Mouse (Mus musculus): Measurements from ENCODE around the gene Ugt1a1.
"Not testable (repeated sequence)": the region's sequence is repeated elsewhere in the genome, so short reads cannot be mapped to it uniquely, and the experiment has no call there.

The Ugt1a1 gene

GRCm38 (mm10) chr1:88211812-88212211, at the start of gene Ugt1a1:
Ugt1a1 (plus strand) TSS chr1:88211959.
- peak; percentile 4 for DNase-seq (ENCODE audit: extremely low read depth, insufficient read length, low spot score)

GRCm38 (mm10) chr1:88165711-88166110, 46.0 kb upstream of the Ugt1a1 start, which contains the start of gene Ugt1a5:
Ugt1a5 (plus strand) TSS chr1:88166012.
- no peak for DNase-seq (ENCODE audit: extremely low read depth, insufficient read length, low spot score)

DNA sequence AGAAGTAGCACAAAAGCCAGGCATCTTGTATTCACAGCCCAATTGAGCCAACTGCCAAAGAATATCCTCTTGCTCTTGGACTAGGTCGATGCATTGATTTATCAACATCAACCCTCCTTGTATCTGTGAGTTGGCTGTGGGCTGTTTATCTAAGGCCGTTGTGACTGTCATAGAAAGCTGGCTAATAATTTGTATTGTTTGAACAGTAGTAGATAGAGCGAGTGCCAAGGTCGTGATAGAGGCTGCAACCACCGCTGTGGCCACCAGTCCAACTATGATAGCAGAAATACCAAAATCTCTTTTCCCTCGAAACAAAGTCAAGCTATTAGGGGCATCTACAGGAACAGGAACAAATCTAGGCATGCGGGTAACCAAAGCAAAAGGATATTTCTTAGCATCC, 39.6 kb upstream of the Ugt1a1 start:
- DNase-seq (ENCODE audit: extremely low read depth, insufficient read length, low spot score): not testable (repeated sequence)

GRCm38 (mm10) chr1:88179657-88180056, 32.1 kb upstream of the Ugt1a1 start:
- no peak for DNase-seq (ENCODE audit: extremely low read depth, insufficient read length, low spot score)

- no peak for DNase-seq (ENCODE audit: extremely low read depth, insufficient read length, low spot score)
These were observed 25.3 kb upstream of the Ugt1a1 start for GRCm38 (mm10) chr1:88186325-88186935.

GRCm38 (mm10) chr1:88192136-88192535, 19.6 kb upstream of the Ugt1a1 start:
- DNase-seq (ENCODE audit: extremely low read depth, insufficient read length, low spot score): no peak

DNA sequence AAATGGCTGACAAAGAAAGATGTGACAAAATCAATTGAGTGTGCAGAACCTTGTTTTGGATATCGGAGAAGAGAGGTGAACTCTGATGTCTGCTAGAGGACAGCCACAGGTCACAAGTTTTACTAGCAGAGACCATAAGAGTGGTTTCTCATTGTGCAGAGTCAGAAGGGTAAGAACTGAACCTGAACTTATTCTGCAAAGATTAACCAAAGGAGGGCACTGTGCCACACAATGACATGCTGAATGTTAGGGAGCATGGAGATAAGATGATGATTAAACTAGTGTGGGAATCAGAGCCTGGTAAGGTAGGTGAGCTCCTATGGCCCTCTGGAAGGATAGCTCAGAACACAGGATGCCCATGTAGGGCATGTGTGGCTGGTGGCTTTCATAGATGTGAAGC, 16.1 kb upstream of the Ugt1a1 start:
- DNase-seq (ENCODE audit: extremely low read depth, insufficient read length, low spot score): no peak

DNA sequence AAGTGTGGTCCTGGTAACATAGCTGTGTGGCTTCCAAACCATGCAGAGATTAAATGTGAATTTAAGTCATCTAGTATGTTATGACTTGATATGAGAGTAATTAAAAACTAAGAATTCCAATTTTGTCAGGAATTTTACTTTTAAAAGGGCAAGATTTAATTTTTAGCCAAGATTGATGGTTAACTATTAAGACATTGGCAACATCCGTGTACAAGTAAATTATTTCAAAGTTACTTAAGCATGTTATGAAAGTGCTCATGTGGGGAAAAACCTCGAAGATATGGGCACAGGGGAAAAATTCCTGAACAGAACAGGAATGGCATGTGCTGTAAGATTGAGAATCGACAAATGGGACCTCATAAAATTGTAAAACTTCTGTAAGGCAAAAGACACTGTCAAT, 14.3 kb upstream of the Ugt1a1 start:
- DNase-seq (ENCODE audit: extremely low read depth, insufficient read length, low spot score): no peak

- DNase-seq (ENCODE audit: extremely low read depth, insufficient read length, low spot score): no peak
These were observed 11.8 kb upstream of the Ugt1a1 start for GRCm38 (mm10) chr1:88199996-88200395.

DNA sequence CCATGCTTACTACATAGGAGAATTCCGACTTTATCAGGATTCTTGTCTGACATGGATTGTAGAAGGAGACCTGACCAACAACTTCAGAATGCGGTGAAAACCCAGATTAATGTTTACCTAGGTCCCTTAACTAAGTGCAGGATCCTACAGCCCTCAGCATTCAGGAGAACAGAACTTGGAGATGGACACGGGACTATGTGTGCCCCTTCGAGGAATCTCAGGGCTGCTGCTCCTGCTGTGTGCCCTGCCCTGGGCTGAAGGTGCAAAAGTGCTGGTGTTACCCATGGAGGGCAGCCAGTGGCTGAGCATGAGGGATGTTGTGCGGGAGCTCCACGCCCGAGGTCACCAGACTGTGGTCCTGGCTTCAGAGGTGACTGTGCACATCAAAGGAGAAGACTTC, 11.3 kb upstream of the Ugt1a1 start, which contains the start of gene Ugt1a2:
Gene Ugt1a2, plus strand, starts transcription at position 146 of the 400 bp plus-strand sequence.
- DNase-seq (ENCODE audit: extremely low read depth, insufficient read length, low spot score): no peak

DNA sequence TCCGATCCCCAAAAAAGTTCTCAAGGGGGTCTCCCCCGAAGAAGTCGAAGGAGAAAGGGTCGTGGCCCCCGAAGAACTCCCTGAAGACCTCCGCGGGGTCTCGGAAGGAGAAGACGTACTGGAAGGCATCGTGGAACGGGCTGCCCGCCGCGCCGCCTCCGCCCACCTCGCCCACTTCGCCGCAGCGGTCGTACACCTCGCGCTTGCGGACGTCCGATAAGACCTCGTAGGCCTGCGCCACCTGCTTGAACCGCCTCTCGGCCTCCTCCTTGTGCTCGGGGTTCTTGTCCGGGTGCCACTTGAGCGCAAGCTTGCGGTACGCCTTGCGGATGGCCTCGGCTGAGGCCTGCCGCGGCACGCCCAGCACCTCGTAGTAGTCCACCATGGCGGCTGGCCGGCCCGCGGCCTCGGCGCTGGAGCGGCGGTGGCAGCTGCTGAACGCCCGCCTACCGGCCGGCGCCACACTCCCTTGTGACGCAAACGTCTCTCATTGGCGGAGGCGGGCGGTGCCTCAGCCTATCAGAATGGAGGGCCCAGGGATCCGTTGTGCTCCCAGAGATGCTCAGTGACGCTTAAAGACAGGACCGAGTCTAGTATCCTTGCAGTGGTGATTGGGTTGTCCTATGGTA, 6.4 kb upstream of the Ugt1a1 start, which contains the start of gene Dnajb3:
Gene Dnajb3, minus strand, starts transcription at position 489 of the 629 bp plus-strand sequence.
- DNase-seq (ENCODE audit: extremely low read depth, insufficient read length, low spot score): peak; percentile 13

- no peak for DNase-seq (ENCODE audit: extremely low read depth, insufficient read length, low spot score)
These were observed 4.8 kb upstream of the Ugt1a1 start for GRCm38 (mm10) chr1:88206843-88207479.

- DNase-seq (ENCODE audit: extremely low read depth, insufficient read length, low spot score): peak; percentile 10
These were observed 734 bp downstream of the Ugt1a1 start for GRCm38 (mm10) chr1:88212341-88213045.

- DNase-seq (ENCODE audit: extremely low read depth, insufficient read length, low spot score): peak; percentile 7
These were observed 1.3 kb downstream of the Ugt1a1 start for GRCm38 (mm10) chr1:88213061-88213460.

DNA sequence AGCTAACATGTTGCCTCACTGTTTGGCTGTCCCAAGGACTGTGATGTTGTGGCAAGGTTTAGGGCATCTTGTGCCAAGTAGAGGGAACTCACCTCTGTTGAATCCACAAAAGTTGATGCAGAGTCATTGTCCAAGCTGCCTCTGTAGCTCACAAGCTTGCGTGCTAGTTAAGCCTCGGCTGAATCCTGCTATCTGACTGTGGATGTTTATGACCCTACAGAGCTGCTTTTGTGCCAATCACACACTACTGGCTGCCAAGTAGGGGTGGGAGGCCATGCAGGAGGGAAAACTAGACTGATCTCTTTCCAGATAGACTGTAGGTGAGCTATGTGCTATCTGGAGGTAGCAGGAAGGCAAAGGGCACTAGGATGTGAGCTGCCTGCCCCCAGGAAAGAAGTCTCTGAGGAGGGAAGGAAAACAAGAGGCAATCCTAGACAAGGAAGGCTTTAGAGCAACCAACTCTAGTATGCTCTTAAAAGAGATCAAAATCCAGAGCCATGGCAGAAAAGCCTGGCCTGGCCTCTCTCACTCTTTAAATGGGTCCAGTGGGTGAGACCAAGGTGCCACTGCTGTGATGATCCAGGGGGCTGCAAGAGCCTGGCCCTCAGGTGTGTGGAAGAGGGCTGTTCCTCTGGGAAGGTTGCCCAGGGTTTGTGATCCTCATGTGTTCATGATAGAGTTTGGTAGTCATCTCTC, 2.2 kb downstream of the Ugt1a1 start:
- DNase-seq (ENCODE audit: extremely low read depth, insufficient read length, low spot score): peak; percentile 5

- DNase-seq (ENCODE audit: extremely low read depth, insufficient read length, low spot score): peak; percentile 4
These were observed 2.7 kb downstream of the Ugt1a1 start for GRCm38 (mm10) chr1:88214462-88214952.

DNA sequence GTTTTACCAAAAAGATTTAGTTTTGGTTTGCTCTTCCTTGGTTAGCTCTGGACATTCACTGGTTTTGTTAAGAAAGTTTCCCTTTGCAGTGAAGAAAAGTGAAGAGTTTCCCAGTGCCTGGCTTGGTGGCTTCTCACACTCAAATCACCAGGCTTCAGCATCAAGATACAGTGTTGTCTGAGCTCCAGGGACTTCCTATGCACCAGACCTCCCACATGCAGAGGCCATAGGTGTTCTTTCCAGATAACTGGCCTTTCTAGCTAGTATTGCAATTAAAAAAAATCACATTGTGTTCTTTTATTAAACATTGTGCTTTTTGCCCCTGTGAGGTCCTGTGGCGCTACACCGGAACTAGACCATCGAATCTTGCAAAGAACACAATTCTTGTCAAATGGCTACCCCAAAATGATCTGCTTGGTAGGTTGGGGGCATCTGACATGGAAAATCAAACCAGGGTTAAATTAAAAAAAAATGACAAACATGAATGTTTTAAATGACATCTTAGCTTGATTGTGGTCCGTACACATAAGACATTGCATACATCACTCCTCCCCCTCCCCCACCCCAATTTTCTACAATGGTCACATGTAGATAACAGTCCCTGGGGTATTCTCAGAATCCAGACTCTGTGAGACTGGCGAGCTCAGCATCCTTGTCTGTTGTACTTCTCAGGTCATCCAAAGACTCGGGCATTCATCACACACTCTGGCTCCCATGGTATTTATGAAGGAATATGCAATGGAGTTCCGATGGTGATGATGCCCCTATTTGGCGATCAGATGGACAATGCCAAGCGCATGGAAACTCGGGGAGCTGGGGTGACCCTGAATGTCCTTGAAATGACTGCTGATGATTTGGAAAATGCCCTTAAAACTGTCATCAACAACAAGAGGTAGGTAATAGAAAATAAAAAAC, 4.0 kb downstream of the Ugt1a1 start:
- DNase-seq (ENCODE audit: extremely low read depth, insufficient read length, low spot score): peak; percentile 4

DNA sequence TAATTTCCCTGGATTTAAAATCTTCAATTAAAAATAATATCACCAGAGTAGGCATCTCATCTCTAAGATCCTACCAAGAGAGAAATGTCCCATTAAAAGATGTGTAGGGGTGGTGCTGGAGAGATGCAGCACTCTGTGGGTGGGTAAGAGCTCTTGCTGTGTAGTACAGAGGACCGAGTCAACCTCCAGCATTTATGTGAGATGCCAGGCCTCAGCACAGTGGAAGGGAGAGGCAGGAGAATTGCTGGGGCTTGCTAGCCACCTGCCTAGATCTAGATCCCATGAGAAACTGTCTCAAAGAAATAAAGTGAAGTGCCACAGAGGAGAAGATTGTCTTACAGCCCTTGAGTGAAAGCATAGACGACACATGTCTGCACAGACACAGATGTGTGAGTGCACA, 4.8 kb downstream of the Ugt1a1 start:
- DNase-seq (ENCODE audit: extremely low read depth, insufficient read length, low spot score): no peak

DNA sequence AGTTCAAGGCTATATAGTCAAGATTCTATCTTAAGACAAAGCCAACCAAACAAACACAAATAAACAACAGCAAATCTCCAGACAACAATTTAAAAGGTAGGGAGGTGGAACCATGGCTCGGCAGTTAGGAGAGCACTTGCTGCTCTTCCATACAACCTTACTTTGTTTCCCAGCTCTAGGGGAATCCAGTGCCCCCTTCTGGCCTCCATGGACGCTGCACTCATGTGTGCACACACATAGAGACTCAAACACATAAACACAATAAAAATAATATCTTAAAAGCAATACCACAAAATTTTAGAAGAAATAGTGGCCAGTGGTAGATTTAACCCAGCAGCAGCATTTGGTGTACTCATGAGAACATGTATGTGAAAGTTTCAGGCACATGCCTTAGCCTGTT, 5.4 kb downstream of the Ugt1a1 start:
- no peak for DNase-seq (ENCODE audit: extremely low read depth, insufficient read length, low spot score)
